Mouse (Mus musculus) adrenal gland, adult 2 months (tissue): Measurements from ENCODE around the gene Mindy1. TPM values are rescaled to one million over a fixed set of nuclear protein-coding genes. Genes with fewer than 3 reads are reported as not detected.
A peak's percentile ranks its signal among the peaks of the same experiment; 100 is the strongest.
"Not testable (repeated sequence)": the region's sequence is repeated elsewhere in the genome, so short reads cannot be mapped to it uniquely, and the experiment has no call there.

Source experiments
- DNase-seq: peaks from one replicate; pipeline ENCODE4 v3.0.0; 2021
- polyA plus RNA-seq: library from polyadenylated mRNA; depleted of rRNA; stranded (reverse); fragments of >200 nt; gene quantifications from 2 replicates; pipeline ENCODE4 v1.2.3, GENCODE M21; 2012; rRNA removed
- total RNA-seq, 2 experiments: library from RNA; stranded (reverse); gene quantifications; 2 replicates each; pipeline ENCODE4 v1.2.3; 2021

Mindy1 gene
- total and polyA plus RNA-seq, 3 experiments: 131 to 296 (median 139) TPM

DNA sequence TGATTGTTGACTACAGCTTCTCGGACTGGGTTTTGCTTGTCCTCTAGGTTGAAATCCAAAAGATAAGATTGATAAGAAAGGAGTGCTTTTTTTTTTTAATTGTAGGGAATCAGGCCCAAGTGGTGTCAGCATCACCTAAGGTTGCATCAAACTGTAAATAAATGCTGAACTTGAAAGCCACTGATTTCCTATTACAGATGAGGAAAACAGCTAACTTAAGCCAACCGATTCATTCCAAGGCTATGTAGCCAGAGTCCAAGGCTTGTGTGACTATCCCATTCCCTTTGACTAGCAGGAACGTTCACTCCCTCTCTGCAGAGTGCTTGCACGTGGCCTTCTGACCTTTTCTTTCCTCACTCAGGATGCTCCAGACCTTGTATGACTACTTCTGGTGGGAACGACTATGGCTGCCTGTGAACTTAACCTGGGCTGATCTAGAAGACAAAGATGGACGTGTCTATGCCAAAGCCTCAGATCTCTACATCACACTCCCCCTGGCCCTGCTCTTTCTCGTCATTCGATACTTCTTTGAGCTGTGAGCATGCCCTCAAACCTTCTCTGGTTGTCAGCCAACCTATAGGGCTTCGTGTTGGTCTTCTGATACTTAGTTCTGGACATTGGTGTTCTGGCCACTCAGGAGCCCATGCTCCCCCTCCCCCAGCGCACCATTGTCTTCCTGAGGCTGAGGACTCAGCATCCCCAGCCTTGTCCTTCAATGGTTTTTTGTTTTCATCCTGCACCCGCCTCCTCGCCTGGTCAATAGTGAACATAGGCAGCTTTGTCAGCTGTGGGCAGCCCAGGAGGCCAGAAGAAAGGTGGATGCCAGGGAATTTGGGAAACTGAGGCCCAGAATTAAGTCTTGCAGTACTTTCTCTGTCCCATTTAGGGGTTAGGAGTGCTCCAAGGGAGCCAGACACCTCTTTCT, 38.8 kb downstream of the Mindy1 start:
- DNase-seq: peak; percentile 60

DNA sequence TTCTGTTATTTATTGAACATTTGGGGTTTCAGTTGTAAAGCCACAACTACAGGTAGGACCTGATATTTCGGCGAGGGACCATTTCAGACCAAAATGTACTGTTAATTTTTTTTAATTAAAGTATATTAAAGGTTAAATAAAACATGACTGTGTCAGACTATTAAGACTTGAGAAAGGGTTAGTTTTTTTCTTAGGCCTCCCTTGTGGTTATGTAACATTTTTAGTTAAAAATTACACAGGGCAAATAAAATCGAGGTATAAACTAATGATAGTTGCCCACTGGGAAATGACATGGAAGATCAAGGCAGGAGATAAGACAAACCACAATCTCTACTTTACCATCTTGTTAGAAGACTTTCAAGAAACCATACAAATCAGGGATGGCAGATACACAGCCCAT, 42.3 kb downstream of the Mindy1 start:
- DNase-seq: no peak

DNA sequence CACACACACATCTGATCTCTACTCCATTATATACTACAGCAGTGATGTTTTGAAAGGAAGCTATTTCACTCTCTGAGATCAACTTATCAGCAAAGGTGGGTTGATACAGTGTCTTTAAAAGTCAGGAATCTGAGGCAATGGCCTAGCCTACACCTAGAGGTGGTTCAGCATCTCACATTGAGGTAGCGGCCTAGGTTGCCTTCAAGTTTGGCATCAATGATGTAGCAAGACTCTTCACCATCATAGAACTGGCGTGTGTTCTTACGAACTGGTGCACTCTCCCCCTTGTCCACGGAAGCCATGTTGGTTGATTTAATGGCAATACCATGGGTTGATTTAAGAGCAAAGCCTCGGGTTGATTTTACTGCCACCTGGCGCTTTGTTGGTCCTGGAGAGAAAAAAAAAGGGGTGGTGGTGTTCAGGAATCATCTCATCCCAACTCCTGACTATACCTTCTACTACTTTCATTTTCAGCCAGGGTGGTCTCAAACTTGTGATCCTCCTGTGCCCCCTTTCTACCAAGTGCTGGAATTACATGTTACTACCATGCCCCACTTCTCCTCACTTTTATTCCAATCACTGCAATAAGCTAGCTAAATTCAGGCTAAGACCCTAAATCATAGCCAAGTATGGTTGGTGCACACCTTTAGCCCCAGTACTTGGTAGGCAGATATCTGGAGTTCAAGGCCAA, 43.5 kb downstream of the Mindy1 start:
- DNase-seq: no peak

DNA sequence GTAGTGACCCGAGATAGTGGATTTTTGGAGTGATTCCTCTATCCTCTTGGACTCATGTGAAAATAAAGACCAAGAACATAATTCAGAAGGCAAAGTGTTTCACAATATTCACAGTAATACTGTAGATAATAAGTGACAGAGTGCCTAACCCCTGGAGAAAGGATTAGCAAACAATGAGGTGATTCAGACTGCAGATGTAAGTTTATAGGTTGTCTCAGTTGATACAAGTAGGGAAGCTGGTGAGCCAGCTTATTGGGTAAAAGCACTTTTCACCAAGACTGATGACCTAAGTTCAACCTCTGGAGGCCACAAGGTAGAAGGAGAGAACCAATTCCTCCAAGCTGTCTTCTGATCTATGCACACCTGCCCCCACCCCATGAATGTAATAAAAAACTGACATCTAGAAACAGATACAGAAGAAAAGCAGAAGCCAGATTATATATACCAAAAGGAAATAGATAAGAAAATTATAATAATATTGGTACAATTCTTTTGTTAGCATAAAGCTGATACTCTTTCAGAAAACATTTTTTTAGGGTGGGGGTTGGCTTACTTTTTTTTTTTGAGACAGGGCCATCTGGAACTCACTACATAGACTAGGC, 47.8 kb downstream of the Mindy1 start:
- no peak for DNase-seq

DNA sequence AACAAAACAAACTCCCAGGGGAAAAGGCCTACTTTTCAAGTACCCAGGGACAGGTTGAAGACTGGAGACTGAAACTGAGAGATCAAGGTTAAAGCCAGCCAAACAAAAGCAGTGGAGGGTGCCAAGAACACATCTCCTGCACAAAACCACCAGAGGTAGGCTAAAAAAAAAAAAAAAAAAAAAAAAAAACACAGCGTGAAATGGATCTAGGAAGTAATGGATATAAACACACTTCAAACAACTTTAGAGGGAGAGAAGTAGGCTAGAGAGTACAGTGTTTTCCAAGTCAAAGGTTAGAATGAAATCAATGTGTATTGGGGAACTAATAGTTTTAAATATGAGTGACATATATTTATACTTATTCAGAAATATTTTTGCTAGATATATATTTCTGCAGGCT, 50.4 kb downstream of the Mindy1 start:
- no peak for DNase-seq

DNA sequence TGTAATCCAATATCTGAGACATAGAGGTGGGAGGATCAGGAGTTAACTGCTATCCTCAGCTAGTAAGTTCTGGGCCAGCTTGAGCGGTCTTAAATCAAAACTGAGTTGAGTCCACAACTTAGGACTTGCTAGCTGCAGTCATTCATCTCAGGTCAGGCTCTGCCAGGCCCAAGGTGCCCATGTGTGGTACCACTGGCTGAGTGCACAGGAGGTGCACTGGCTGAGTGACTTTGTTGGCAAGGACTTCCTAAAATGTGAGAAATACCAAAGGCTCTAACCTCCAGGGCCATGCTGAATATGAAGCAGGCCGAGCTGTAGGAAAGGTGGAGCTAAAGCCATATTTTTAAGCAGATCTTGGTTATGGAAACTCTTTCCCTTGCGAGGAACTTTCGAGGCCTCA, 56.2 kb downstream of the Mindy1 start:
- DNase-seq: no peak

DNA sequence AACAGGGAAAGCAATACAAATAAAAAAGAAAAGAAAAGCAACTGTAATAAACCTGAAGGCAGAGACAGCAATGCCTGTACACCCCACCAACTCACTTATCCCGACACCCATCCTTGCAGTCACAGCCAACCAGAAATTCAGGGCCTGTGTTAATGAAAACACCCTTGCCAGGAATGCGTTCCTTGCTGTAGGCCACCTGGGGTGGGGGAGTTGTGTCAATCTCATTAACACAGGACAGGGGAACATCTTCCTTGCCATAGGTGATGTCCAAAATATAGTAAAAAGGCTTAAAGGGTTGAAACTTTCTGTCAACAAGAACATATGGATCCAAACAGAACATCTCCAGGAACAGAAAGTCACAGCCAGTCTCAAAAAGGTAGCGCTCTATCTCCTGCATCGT, 57.1 kb downstream of the Mindy1 start:
- DNase-seq: no peak

DNA sequence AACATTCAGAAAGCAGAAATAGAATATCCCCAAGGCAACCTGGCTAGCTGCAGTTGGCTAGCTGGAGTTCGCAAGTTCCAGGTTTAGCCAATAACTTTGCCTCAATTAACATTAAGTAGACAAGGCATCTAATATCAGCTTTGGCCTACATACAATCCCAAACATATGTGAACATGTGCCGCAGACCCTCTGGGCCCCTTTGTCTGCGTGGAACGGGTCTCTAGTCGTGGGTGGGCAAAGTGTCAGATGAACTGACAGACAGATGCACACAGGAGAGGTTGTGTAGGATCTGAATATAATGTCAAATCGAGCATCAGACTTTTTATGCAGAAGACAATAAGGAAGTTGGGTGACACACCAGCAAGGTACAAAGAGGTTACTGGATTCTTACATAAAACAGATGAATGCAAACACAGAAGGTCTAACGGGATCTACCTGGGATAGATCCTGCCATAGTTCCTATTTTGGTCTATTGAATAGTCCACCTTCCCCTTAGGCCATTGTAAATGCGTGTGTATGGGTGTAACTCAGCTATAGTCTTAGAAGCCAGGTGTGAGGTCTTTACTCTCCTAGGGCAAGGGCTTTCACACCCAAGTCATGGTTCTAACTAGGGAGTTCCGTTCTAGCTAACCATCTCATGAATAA, 62.3 kb downstream of the Mindy1 start:
- DNase-seq: not testable (repeated sequence)

Other genes with a start within 250 kb of the Mindy1 start
- gene Psmd4, start 238.7 kb upstream of the Mindy1 start, total RNA-seq: 100 to 1,000 TPM; 312 to 335 TPM
- 105 and 114 TPM in 2 replicates for gene Psmd4, start 238.7 kb upstream of the Mindy1 start, polyA plus RNA-seq
- gene Pip5k1a, start 174.4 kb upstream of the Mindy1 start, total RNA-seq: 10 to 100 TPM; 40.8 to 49.9 TPM
- gene Pip5k1a, start 174.4 kb upstream of the Mindy1 start, polyA plus RNA-seq: 16.4 and 18.7 TPM in 2 replicates
- gene Vps72, start 170.3 kb upstream of the Mindy1 start, total RNA-seq: 10 to 100 TPM; 52.4 to 64.0 TPM
- 82.4 and 83.0 TPM in 2 replicates for gene Vps72, start 170.3 kb upstream of the Mindy1 start, polyA plus RNA-seq
- gene Tmod4, start 156.9 kb upstream of the Mindy1 start, total RNA-seq: under 1 TPM; 0.48 to 0.52 TPM
- 0.17 and 0.30 TPM in 2 replicates for gene Tmod4, start 156.9 kb upstream of the Mindy1 start, polyA plus RNA-seq
- gene Scnm1, start 147.3 kb upstream of the Mindy1 start, total RNA-seq: 10 to 100 TPM; 33.4 to 37.0 TPM
- 17.6 and 18.6 TPM in 2 replicates for gene Scnm1, start 147.3 kb upstream of the Mindy1 start, polyA plus RNA-seq
- 1 to 10 TPM; 7.1 to 9.0 TPM for gene Lysmd1, start 147.3 kb upstream of the Mindy1 start, total RNA-seq
- 3.7 and 4.7 TPM in 2 replicates for gene Lysmd1, start 147.3 kb upstream of the Mindy1 start, polyA plus RNA-seq
- gene Tnfaip8l2, start 139.0 kb upstream of the Mindy1 start, total RNA-seq: 1 to 10 TPM; 2.0 to 2.2 TPM
- gene Tnfaip8l2, start 139.0 kb upstream of the Mindy1 start, polyA plus RNA-seq: 3.7 and 4.9 TPM in 2 replicates
- gene Sema6c, start 120.9 kb upstream of the Mindy1 start, total RNA-seq: 1 to 10 TPM; 2.6 to 3.8 TPM
- 8.6 and 12.4 TPM in 2 replicates for gene Sema6c, start 120.9 kb upstream of the Mindy1 start, polyA plus RNA-seq
- 10 to 100 TPM; 19.0 to 21.1 TPM for gene Gabpb2, start 63.4 kb upstream of the Mindy1 start, total RNA-seq
- 4.0 and 4.5 TPM in 2 replicates for gene Gabpb2, start 63.4 kb upstream of the Mindy1 start, polyA plus RNA-seq
- gene Cdc42se1, start 52.6 kb upstream of the Mindy1 start, total RNA-seq: 100 to 1,000 TPM in 1 of 2 experiments, 10 to 100 TPM in 1; 89.7 to 102 TPM
- 46.1 and 53.0 TPM in 2 replicates for gene Cdc42se1, start 52.6 kb upstream of the Mindy1 start, polyA plus RNA-seq
- gene Mllt11, start 49.2 kb upstream of the Mindy1 start, total RNA-seq: 1 to 10 TPM; 8.0 to 8.7 TPM
- 7.2 and 9.2 TPM in 2 replicates for gene Mllt11, start 49.2 kb upstream of the Mindy1 start, polyA plus RNA-seq
- gene Gm128, start 39.7 kb upstream of the Mindy1 start, total RNA-seq: under 1 TPM in 1 of 2 experiments, not detected in 1; 0.21 TPM
- gene Gm128, start 39.7 kb upstream of the Mindy1 start, polyA plus RNA-seq: 0.20 and 0.22 TPM in 2 replicates
- not detected for gene Bnipl, start 30.2 kb upstream of the Mindy1 start, total RNA-seq
- not detected in 2 replicates for gene Bnipl, start 30.2 kb upstream of the Mindy1 start, polyA plus RNA-seq
- 10 to 100 TPM; 26.3 to 31.1 TPM for gene Prune1, start 731 bp downstream of the Mindy1 start, total RNA-seq
- gene Prune1, start 731 bp downstream of the Mindy1 start, polyA plus RNA-seq: 14.1 and 15.4 TPM in 2 replicates
- gene Anxa9, start 25.8 kb downstream of the Mindy1 start, total RNA-seq: 1 to 10 TPM; 1.2 to 2.5 TPM
- gene Anxa9, start 25.8 kb downstream of the Mindy1 start, polyA plus RNA-seq: 0.88 and 1.3 TPM in 2 replicates
- 100 to 1,000 TPM; 224 to 263 TPM for gene Cers2, start 33.4 kb downstream of the Mindy1 start, total RNA-seq
- 78.7 and 99.1 TPM in 2 replicates for gene Cers2, start 33.4 kb downstream of the Mindy1 start, polyA plus RNA-seq
- 10 to 100 TPM; 20.7 to 21.7 TPM for gene Setdb1, start 75.9 kb downstream of the Mindy1 start, total RNA-seq
- gene Setdb1, start 75.9 kb downstream of the Mindy1 start, polyA plus RNA-seq: 6.9 and 7.6 TPM in 2 replicates
- not detected for gene 4930558C23Rik, start 121.5 kb downstream of the Mindy1 start, total RNA-seq
- gene 4930558C23Rik, start 121.5 kb downstream of the Mindy1 start, polyA plus RNA-seq: not detected in 2 replicates
- gene Arnt, start 153.0 kb downstream of the Mindy1 start, total RNA-seq: 10 to 100 TPM; 52.6 to 63.4 TPM
- 49.3 and 53.9 TPM in 2 replicates for gene Arnt, start 153.0 kb downstream of the Mindy1 start, polyA plus RNA-seq
- 1 to 10 TPM; 4.4 to 5.0 TPM for gene Ctsk, start 217.9 kb downstream of the Mindy1 start, total RNA-seq
- 0.48 and 0.86 TPM in 2 replicates for gene Ctsk, start 217.9 kb downstream of the Mindy1 start, polyA plus RNA-seq
- gene Ctss, start 245.4 kb downstream of the Mindy1 start, total RNA-seq: 10 to 100 TPM; 51.8 to 57.1 TPM
- 5.5 and 8.0 TPM in 2 replicates for gene Ctss, start 245.4 kb downstream of the Mindy1 start, polyA plus RNA-seq